Mouse (Mus musculus) telencephalon, adult 2 months (tissue): ENCODE measurements around the gene Cntn4.

ENCODE experiments used
- DNase-seq: peaks from one replicate; pipeline ENCODE4 v3.0.0-alpha.2; 2011; ENCODE audit warnings: low read depth, low spot score

Gene Cntn4

GRCm38 (mm10) chr6:106458166-106458565 lies 780.7 kb downstream of the Cntn4 start:
- DNase-seq: no peak

GRCm38 (mm10) chr6:106462403-106462802 lies 784.9 kb downstream of the Cntn4 start:
- peak; percentile 55 for DNase-seq

- no peak for DNase-seq
These were observed 786.4 kb downstream of the Cntn4 start for GRCm38 (mm10) chr6:106463857-106464256.

GRCm38 (mm10) chr6:106465766-106466165 lies 788.3 kb downstream of the Cntn4 start:
- no peak for DNase-seq

- DNase-seq: no peak
These were observed 789.0 kb downstream of the Cntn4 start for GRCm38 (mm10) chr6:106466267-106467029.

GRCm38 (mm10) chr6:106471840-106472608 lies 794.6 kb downstream of the Cntn4 start:
- DNase-seq: no peak

GRCm38 (mm10) chr6:106473871-106474270 lies 796.4 kb downstream of the Cntn4 start:
- peak; percentile 62 for DNase-seq

- no peak for DNase-seq
These were observed 804.1 kb downstream of the Cntn4 start for GRCm38 (mm10) chr6:106481533-106481932.

- DNase-seq: peak; percentile 62
These were observed 818.8 kb downstream of the Cntn4 start for GRCm38 (mm10) chr6:106496303-106496702.

- peak; percentile 89 for DNase-seq
These were observed 821.7 kb downstream of the Cntn4 start for GRCm38 (mm10) chr6:106499166-106499565.

GRCm38 (mm10) chr6:106503961-106504360 lies 826.5 kb downstream of the Cntn4 start:
- peak; percentile 69 for DNase-seq

GRCm38 (mm10) chr6:106520367-106520766 lies 842.9 kb downstream of the Cntn4 start:
- DNase-seq: no peak

- peak; percentile 3 for DNase-seq
These were observed 866.0 kb downstream of the Cntn4 start for GRCm38 (mm10) chr6:106543500-106543899.

GRCm38 (mm10) chr6:106561649-106562048 lies 884.2 kb downstream of the Cntn4 start:
- no peak for DNase-seq

- no peak for DNase-seq
These were observed 887.9 kb downstream of the Cntn4 start for GRCm38 (mm10) chr6:106565316-106565715.

GRCm38 (mm10) chr6:106565769-106566459 lies 888.5 kb downstream of the Cntn4 start:
- DNase-seq: no peak

GRCm38 (mm10) chr6:106566929-106567621 lies 889.6 kb downstream of the Cntn4 start:
- DNase-seq: no peak

GRCm38 (mm10) chr6:106580124-106580523 lies 902.7 kb downstream of the Cntn4 start:
- peak; percentile 11 for DNase-seq

GRCm38 (mm10) chr6:106593756-106594155 lies 916.3 kb downstream of the Cntn4 start:
- no peak for DNase-seq

- DNase-seq: peak; percentile 46
These were observed 939.6 kb downstream of the Cntn4 start for GRCm38 (mm10) chr6:106617081-106617480.

- DNase-seq: no peak
These were observed 943.8 kb downstream of the Cntn4 start for GRCm38 (mm10) chr6:106621188-106621749.
